Mouse (Mus musculus): ENCODE data around the gene Itfg1.

DNA sequence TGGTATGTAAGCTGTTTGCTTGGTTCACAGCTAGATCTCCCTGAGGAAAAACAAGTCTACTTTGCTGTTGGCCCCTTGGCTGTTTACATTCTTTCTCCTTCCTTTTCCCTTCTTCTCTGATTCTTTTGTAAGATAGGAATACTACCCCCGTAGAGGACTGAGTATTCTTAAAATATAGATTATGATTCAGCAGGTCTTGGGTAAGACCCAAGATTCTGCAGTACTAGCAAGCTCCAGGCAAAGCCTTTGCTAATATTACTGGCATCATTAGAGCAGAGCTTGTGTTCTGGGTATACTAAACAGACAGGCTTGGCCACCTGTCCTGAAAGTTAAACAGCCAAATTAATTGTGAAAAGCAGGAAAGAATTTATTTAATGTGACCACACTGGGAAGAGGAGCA, 21.7 kb upstream of the Itfg1 start:
- TF ChIP-seq CTCF (IDR thresholded peaks at IDR 0.05; ENCODE audit: borderline replicate concordance, control insufficient read depth, extremely low read depth, insufficient read depth, low read length, poor library complexity) = no peak
- no peak for TF ChIP-seq POLR2A (IDR thresholded peaks at IDR 0.05; ENCODE audit: control insufficient read depth, extremely low read depth, insufficient read depth, low read length, poor library complexity)
